ENCODE assay signal across 8 mouse cellular contexts in the genomic region with DNA sequence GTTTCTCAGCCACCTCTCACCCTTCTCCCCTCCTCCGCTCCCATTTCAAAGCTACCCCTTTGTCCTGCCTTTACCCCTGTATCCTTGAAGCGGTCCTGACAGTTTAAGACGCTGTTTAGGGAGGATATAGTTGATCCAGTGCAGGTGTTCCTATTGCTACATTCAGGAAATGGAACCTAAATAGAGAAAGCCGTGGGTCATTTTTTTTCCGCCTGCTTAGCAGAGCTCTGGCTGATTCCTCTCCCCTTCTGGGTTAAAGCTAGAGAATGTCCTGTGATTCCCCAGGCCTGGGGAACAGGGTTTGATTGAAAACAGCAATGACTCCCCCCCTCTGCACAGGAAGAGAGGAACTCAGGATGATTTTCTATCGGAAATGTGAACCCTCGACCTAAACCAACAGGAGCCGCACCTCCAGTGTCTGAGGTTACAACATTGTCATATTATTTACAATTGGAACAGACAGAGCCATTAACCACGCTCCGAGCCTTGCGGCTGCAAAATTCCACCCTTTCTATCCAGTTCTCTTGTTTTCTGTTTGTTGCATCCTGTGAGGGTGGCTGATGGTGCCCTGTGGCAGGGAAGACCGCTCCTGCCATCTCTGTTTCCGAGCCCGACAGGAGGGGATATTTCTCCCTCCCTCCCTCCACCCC.
DNase-seq lines count a peak whose midpoint lies in the region; ATAC-seq and TF ChIP-seq lines count a peak whose summit lies in the region.

No protein-coding gene starts in this region.

- H3K27ac ChIP-seq in ES-Bruce4 (ENCODE audit: insufficient read depth, low read length) = no peak overlapping the region
- no peak overlapping the region for H3K27ac ChIP-seq in brown adipose tissue, adult 24 weeks (replicated peaks; ENCODE audit: low read depth, low read length)
- no peak overlapping the region for H3K27ac ChIP-seq in forebrain, embryonic 11.5 days (ENCODE audit: low read depth, low read length)
- no peak overlapping the region for H3K27ac ChIP-seq in limb, embryonic 12.5 days
- peak overlapping the region; percentile 75; the same call in 1 of the 2 replicates for H3K27ac ChIP-seq in stomach, embryonic 14.5 days (ENCODE audit: low read length)

- WGBS in forebrain, embryonic 11.5 days = 29% methylated on average over 14 of the region's 14 CpGs
- WGBS in limb, embryonic 12.5 days = 4% methylated on average over 14 of the region's 14 CpGs
- 12% methylated on average over 14 of the region's 14 CpGs for WGBS in stomach, embryonic 14.5 days

- TF ChIP-seq POLR2A in ES-Bruce4 (IDR thresholded peaks at IDR 0.05; ENCODE audit: insufficient read depth, low read length) = no peak

- no peak overlapping the region for H3K9ac ChIP-seq in ES-Bruce4 (ENCODE audit: low read depth, poor library complexity, severe bottlenecking)
- H3K9ac ChIP-seq in forebrain, embryonic 11.5 days (ENCODE audit: low read length) = peak overlapping the region; percentile 21; the same call in 1 of the 2 replicates
- H3K9ac ChIP-seq in limb, embryonic 12.5 days (replicated peaks) = no peak overlapping the region
- H3K9ac ChIP-seq in stomach, embryonic 14.5 days (replicated peaks; ENCODE audit: low read depth, low read length) = no peak overlapping the region; the same call in 1 of the 2 replicates

- ATAC-seq in forebrain, embryonic 11.5 days (replicated peaks; ENCODE audit: low FRiP score) = peak; percentile 39; the same call in 1 of the 2 replicates
- peak; percentile 71 for ATAC-seq in limb, embryonic 12.5 days (ENCODE audit: insufficient number of reproducible peaks, insufficient read depth, low FRiP score, low TSS enrichment, low read depth)
- ATAC-seq in stomach, embryonic 14.5 days (ENCODE audit: insufficient number of reproducible peaks, insufficient read depth, low FRiP score, low read depth) = peak; percentile 72; the same call in 1 of the 2 replicates

- H3K4me3 ChIP-seq in ES-Bruce4 (ENCODE audit: low read depth, low read length) = peak overlapping the region; percentile 16; the same call in 1 of the 2 replicates
- H3K4me3 ChIP-seq in brown adipose tissue, adult 24 weeks (ENCODE audit: insufficient read depth, low read depth, low read length) = peak overlapping the region; percentile 20
- 0 out of 2 replicates have a peak overlapping the region, but pooled peaks have one; percentile 1 for H3K4me3 ChIP-seq in forebrain, embryonic 11.5 days (ENCODE audit: low read depth, low read length)
- peak overlapping the region; percentile 34 for H3K4me3 ChIP-seq in limb, embryonic 12.5 days (replicated peaks)
- H3K4me3 ChIP-seq in stomach, embryonic 14.5 days (ENCODE audit: low read depth, low read length) = peak overlapping the region; percentile 0; the same call in 1 of the 2 replicates

- H3K9me3 ChIP-seq in ES-Bruce4 (replicated peaks; ENCODE audit: control insufficient read depth, insufficient read depth, low read length, poor library complexity, severe bottlenecking) = no peaks in the 10 kb centered on the region
- H3K9me3 ChIP-seq in forebrain, embryonic 11.5 days (ENCODE audit: control insufficient read depth, low read length) = no peaks in the 10 kb centered on the region
- H3K9me3 ChIP-seq in limb, embryonic 12.5 days = no peaks in the 10 kb centered on the region
- H3K9me3 ChIP-seq in stomach, embryonic 14.5 days (ENCODE audit: control insufficient read depth, low read depth, low read length) = no peaks in the 10 kb centered on the region

- TF ChIP-seq EP300 in ES-Bruce4 (IDR thresholded peaks at IDR 0.05; ENCODE audit: insufficient read depth, low read depth, low read length) = no peak

- no peaks in the 10 kb centered on the region for H3K36me3 ChIP-seq in ES-Bruce4 (ENCODE audit: control insufficient read depth, insufficient read depth, low read length, poor library complexity, severe bottlenecking)
- no peaks in the 10 kb centered on the region for H3K36me3 ChIP-seq in forebrain, embryonic 11.5 days (ENCODE audit: control insufficient read depth, insufficient read depth, low read length)
- no peaks in the 10 kb centered on the region for H3K36me3 ChIP-seq in limb, embryonic 12.5 days
- H3K36me3 ChIP-seq in stomach, embryonic 14.5 days (ENCODE audit: control insufficient read depth, insufficient read depth, low read length) = no peaks in the 10 kb centered on the region

- H3K27me3 ChIP-seq in ES-Bruce4 (ENCODE audit: control insufficient read depth, insufficient read depth, low read length, poor library complexity, severe bottlenecking) = no peaks in the 10 kb centered on the region; the same call in 1 of the 2 replicates
- H3K27me3 ChIP-seq in forebrain, embryonic 11.5 days (ENCODE audit: control insufficient read depth, insufficient read depth, low read length) = no peaks in the 10 kb centered on the region
- peaks cover 23% of the 10 kb centered on the region for H3K27me3 ChIP-seq in limb, embryonic 12.5 days
- no peaks in the 10 kb centered on the region for H3K27me3 ChIP-seq in stomach, embryonic 14.5 days (ENCODE audit: control insufficient read depth, insufficient read depth, low read length)

- peak; percentile 68 for DNase-seq in forebrain, embryonic 11.5 days (ENCODE audit: low spot score)
- no peak for DNase-seq in spleen, adult 12 weeks (ENCODE audit: low spot score)
- DNase-seq in left cerebral cortex, adult 9 months (ENCODE audit: low spot score in 2 of 2) = no peak
- no peak for DNase-seq in thymus, postnatal 14 days

- TF ChIP-seq CTCF in ES-Bruce4 (IDR thresholded peaks at IDR 0.05; ENCODE audit: low read depth, low read length) = no peak

- no peaks in the 10 kb centered on the region for H3K4me1 ChIP-seq in ES-Bruce4 (ENCODE audit: control insufficient read depth, insufficient read depth, low read length)
- H3K4me1 ChIP-seq in brown adipose tissue, adult 24 weeks (ENCODE audit: control insufficient read depth, insufficient read depth, insufficient read length, low read length) = no peaks in the 10 kb centered on the region
- peaks cover 3% of the 10 kb centered on the region; the same call in 1 of the 2 replicates for H3K4me1 ChIP-seq in forebrain, embryonic 11.5 days (replicated peaks; ENCODE audit: control insufficient read depth, insufficient read depth, low read length)
- H3K4me1 ChIP-seq in limb, embryonic 12.5 days (replicated peaks) = peaks cover 18% of the 10 kb centered on the region
- 0 out of 2 replicates have a peak, but pooled peaks cover 3% of the 10 kb centered on the region for H3K4me1 ChIP-seq in stomach, embryonic 14.5 days (ENCODE audit: control insufficient read depth, insufficient read depth, low read length)

- peak overlapping the region; percentile 16; the same call in 1 of the 2 replicates for H3K4me2 ChIP-seq in forebrain, embryonic 11.5 days (ENCODE audit: low read depth, low read length, severe bottlenecking)
- peak overlapping the region; percentile 66 for H3K4me2 ChIP-seq in limb, embryonic 12.5 days
- H3K4me2 ChIP-seq in stomach, embryonic 14.5 days (replicated peaks; ENCODE audit: low read depth, low read length) = peak overlapping the region; percentile 50

Comparison
In these comparisons a context has a peak if more than half of its experiments do, and no peak if none do; other contexts are left out.
1. H3K4me2 ChIP-seq: peak in every context shown above with its lines; median percentile 66 in limb, embryonic 12.5 days; 50 in stomach, embryonic 14.5 days; 16 in forebrain, embryonic 11.5 days.